8 mouse cellular contexts compared by ENCODE assay signal in genomic region chr16:50732082-50733006, GRCm38 (mm10).
DNase-seq lines count a peak whose midpoint lies in the region; ATAC-seq and TF ChIP-seq lines count a peak whose summit lies in the region.

No protein-coding gene starts in this region.

- WGBS in forebrain, embryonic 14.5 days: under 1% methylated on average over 58 of the region's 58 CpGs
- under 1% methylated on average over 58 of the region's 58 CpGs for WGBS in lung, adult 2 months

- H3K27ac ChIP-seq in ES-Bruce4 (ENCODE audit: insufficient read depth, low read length): no peak overlapping the region; the same call in 1 of the 2 replicates
- H3K27ac ChIP-seq in forebrain, embryonic 14.5 days (ENCODE audit: low read depth, low read length): peak overlapping the region; percentile 21; the same call in 1 of the 2 replicates

- no peaks in the 10 kb centered on the region for H3K9me3 ChIP-seq in ES-Bruce4 (replicated peaks; ENCODE audit: control insufficient read depth, insufficient read depth, low read length, poor library complexity, severe bottlenecking)
- no peaks in the 10 kb centered on the region for H3K9me3 ChIP-seq in forebrain, embryonic 14.5 days (replicated peaks; ENCODE audit: control insufficient read depth, low read length)

- peaks cover 2% of the 10 kb centered on the region for H3K4me1 ChIP-seq in ES-Bruce4 (ENCODE audit: control insufficient read depth, insufficient read depth, low read length)
- H3K4me1 ChIP-seq in forebrain, embryonic 14.5 days (ENCODE audit: control insufficient read depth, insufficient read depth, low read length): peaks cover 4% of the 10 kb centered on the region; the same call in 1 of the 2 replicates
- peaks cover 4% of the 10 kb centered on the region for H3K4me1 ChIP-seq in lung, adult 2 months (ENCODE audit: control insufficient read depth, insufficient read depth, low read length)

- intact Hi-C loops in heart, postnatal 14 days (cut with DNase I): loop anchor here (2.0 to 10.0 kb wide), 2 partner anchors 202 to 1568 kb away; no protein-coding TSS in a partner anchor

- peak overlapping the region; percentile 78 for H3K4me3 ChIP-seq in ES-Bruce4 (ENCODE audit: low read depth, low read length)
- H3K4me3 ChIP-seq in forebrain, embryonic 14.5 days (ENCODE audit: low read depth, low read length): peak overlapping the region; percentile 55
- peak overlapping the region; percentile 79 for H3K4me3 ChIP-seq in lung, adult 2 months (replicated peaks; ENCODE audit: extremely low read depth, low read depth, low read length)

- peak; percentile 78 for DNase-seq in cerebellum, adult 11 months
- peak; percentile 95 for DNase-seq in forebrain, embryonic 14.5 days (ENCODE audit: low spot score)
- DNase-seq in heart, postnatal 14 days: peak; percentile 90 to 95
- peak; percentile 83 to 91 for DNase-seq in layer of hippocampus, adult 18-20 months (ENCODE audit: low spot score in 2 of 2)
- DNase-seq in lung, adult 2 months: peak; percentile 93
- DNase-seq in thymus, adult 18-20 months: peak; percentile 85 to 87

- peak; percentile 53; the same call in 1 of the 2 replicates for TF ChIP-seq EP300 in ES-Bruce4 (IDR thresholded peaks at IDR 0.05; ENCODE audit: insufficient read depth, low read depth, low read length)

- peak overlapping the region; percentile 37 for H3K9ac ChIP-seq in ES-Bruce4 (ENCODE audit: low read depth, poor library complexity, severe bottlenecking)
- H3K9ac ChIP-seq in forebrain, embryonic 14.5 days (ENCODE audit: low read length): peak overlapping the region; percentile 61

- no peaks in the 10 kb centered on the region for H3K36me3 ChIP-seq in ES-Bruce4 (ENCODE audit: control insufficient read depth, insufficient read depth, low read length, poor library complexity, severe bottlenecking)
- no peaks in the 10 kb centered on the region for H3K36me3 ChIP-seq in forebrain, embryonic 14.5 days (ENCODE audit: control insufficient read depth, insufficient read depth, low read length)

- H3K4me2 ChIP-seq in forebrain, embryonic 14.5 days (ENCODE audit: low read length): peak overlapping the region; percentile 95

- peak; percentile 96 for ATAC-seq in forebrain, embryonic 14.5 days
- peak; percentile 86 for ATAC-seq in neutrophil, adult 5-6 weeks (ENCODE audit: extremely low read depth, insufficient number of reproducible peaks, low FRiP score, poor library complexity, severe bottlenecking)

- no peaks in the 10 kb centered on the region for H3K27me3 ChIP-seq in ES-Bruce4 (ENCODE audit: control insufficient read depth, insufficient read depth, low read length, poor library complexity, severe bottlenecking)
- no peaks in the 10 kb centered on the region for H3K27me3 ChIP-seq in forebrain, embryonic 14.5 days (replicated peaks; ENCODE audit: control insufficient read depth, insufficient read depth, low read length)

- TF ChIP-seq POLR2A in ES-Bruce4 (IDR thresholded peaks at IDR 0.05; ENCODE audit: insufficient read depth, low read length): peak; percentile 89
- TF ChIP-seq POLR2A in lung, adult 2 months (IDR thresholded peaks at IDR 0.05; ENCODE audit: borderline replicate concordance, extremely low read depth, low read depth, low read length): peak; percentile 93

- no peak for TF ChIP-seq CTCF in ES-Bruce4 (IDR thresholded peaks at IDR 0.05; ENCODE audit: low read depth, low read length)
- no peak for TF ChIP-seq CTCF in lung, adult 2 months (IDR thresholded peaks at IDR 0.05; ENCODE audit: insufficient read depth, low read length)
